Mouse (Mus musculus) liver, embryonic 16.5 days (tissue): ENCODE measurements at regions not wholly inside any gene's neighbourhood (a gene's known extent, or its start where the extent isn't known, plus 50 kb on each side); places are given as distances from the start of the nearest gene placed in this dataset.

Experiments used
- ATAC-seq: fragments of 200-750 bp; cut with Nextera tagmentation; 2 replicates; pipeline ENCODE4 v1.8.0; 2017; ENCODE audit warnings: low read depth, mild to moderate bottlenecking, moderate number of reproducible peaks, moderate library complexity
- H3K27ac ChIP-seq: fragments of 300-500 bp; sonication (generic); 2 replicates; pipeline ENCODE4 v1.5.1; 2014; ENCODE audit warnings: mild to moderate bottlenecking, low read length
- H3K27me3 ChIP-seq: fragments of 300-500 bp; sonication (generic); 2 replicates; pipeline ENCODE4 v1.6.1; 2014; ENCODE audit warnings: low read depth, low read length, mixed read lengths; ENCODE audit not compliant: control insufficient read depth, insufficient read depth
- H3K36me3 ChIP-seq: fragments of 300-500 bp; sonication (generic); 2 replicates; pipeline ENCODE4 v1.6.1; 2014; ENCODE audit warnings: mild to moderate bottlenecking; ENCODE audit not compliant: control insufficient read depth, insufficient read depth
- H3K4me1 ChIP-seq: fragments of 300-500 bp; sonication (generic); 2 replicates; pipeline ENCODE4 v1.6.1; 2014; ENCODE audit warnings: low read depth, low read length, mixed read lengths; ENCODE audit not compliant: control insufficient read depth
- H3K4me2 ChIP-seq: fragments of 300-500 bp; sonication (generic); 2 replicates; pipeline ENCODE4 v1.6.1; 2014; ENCODE audit warnings: low read depth, low read length, mixed read lengths
- H3K4me3 ChIP-seq: fragments of 300-500 bp; sonication (generic); 2 replicates; pipeline ENCODE4 v1.5.1; 2014; ENCODE audit warnings: low read depth, mild to moderate bottlenecking, low read length
- H3K9ac ChIP-seq: fragments of 300-500 bp; sonication (generic); 2 replicates; pipeline ENCODE4 v1.6.1; 2014; ENCODE audit warnings: low read depth, low read length
- H3K9me3 ChIP-seq: fragments of 300-500 bp; sonication (generic); replicated peaks from 2 replicates; pipeline ENCODE4 v1.6.1; 2016; ENCODE audit warnings: low read length; ENCODE audit not compliant: control insufficient read depth
- WGBS: fragments of 180-500 bp; shearing (Covaris S2); extraction: QIAGEN DNeasy Blood & Tissue Kit; methylation state at CpG from one replicate; pipeline ENCODE4 v1.1.7; 2014; ENCODE audit not compliant: insufficient replicate concordance; 5-methylcytosine and 5-hydroxymethylcytosine counted together

DNA sequence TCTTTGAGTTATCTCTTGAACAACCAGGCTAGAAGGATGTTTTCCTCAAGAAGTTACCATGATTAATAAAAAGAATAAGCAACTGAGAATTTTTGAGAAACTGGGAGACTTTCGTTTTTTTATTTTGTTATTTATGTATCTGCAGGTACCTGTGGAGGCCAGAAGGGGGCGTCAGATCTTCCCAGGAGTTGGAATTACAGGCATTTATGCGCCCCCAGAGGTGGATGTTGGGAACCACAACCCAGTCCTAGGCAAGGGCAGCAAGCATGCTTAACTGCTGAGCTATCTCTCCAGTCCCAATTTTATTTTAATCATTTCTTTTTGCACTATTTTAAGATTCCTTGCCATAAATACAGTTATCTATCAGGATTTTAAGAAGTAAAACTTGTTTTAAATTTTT lies 140.0 kb upstream of the Lmcd1 start:
- Histone ChIP-seq H3K9me3 (no peaks in the 10 kb centered on the region), H3K36me3 (no peaks in the 10 kb centered on the region), H3K4me2 (no peak overlapping the region), H3K4me3 (no peak overlapping the region), H3K4me1 (no peaks in the 10 kb centered on the region), H3K27me3 (no peaks in the 10 kb centered on the region), H3K27ac (no peak overlapping the region), H3K9ac (no peak overlapping the region)
- WGBS: 15% methylated on average over 3 of the region's 3 CpGs
- no peak for ATAC-seq

DNA sequence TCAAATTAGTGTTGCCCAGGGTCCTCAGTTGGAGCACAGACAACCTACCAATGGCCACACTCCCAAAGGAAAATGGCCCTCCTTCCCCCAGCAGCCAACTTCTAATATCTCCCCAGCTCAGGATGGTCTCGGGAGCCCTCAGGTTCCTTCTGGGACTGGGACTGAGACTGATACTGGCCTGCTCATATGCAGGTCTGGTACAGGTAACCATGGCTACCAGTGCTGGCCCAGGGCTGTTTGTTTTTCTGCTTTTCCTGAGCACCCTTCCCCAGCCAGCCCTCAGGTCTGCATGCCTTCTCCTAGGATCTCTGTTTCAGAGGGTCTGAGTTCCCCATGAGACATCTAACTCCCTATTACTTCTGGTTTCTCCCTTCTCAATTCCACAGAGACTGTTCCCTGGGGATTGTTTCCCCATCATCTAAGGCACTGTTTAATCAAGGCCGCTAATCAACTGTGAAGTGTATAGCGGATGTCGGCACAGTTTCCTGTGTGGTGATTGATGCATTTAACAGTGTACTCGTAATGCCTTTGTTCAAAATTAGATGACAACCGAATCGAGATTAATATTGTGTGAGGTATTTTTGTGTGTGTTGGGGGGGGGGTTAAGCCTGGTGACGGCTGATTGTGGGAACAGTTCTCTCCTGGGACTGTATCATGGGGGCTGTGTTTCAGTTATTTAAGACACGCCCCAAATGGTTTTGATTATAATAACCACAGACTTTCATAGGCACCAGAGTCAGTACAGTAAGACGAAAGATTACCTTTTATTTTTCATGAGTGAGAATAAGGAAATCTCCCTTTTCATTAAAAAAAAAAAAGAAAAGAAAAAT lies 120.8 kb upstream of the Lmcd1 start:
- Histone ChIP-seq H3K4me1 (no peaks in the 10 kb centered on the region), H3K36me3 (no peaks in the 10 kb centered on the region), H3K4me2 (no peak overlapping the region), H3K27ac (no peak overlapping the region), H3K4me3 (no peak overlapping the region), H3K9me3 (no peaks in the 10 kb centered on the region), H3K9ac (no peak overlapping the region), H3K27me3 (no peaks in the 10 kb centered on the region)
- no peak for ATAC-seq
- 57% methylated on average over 10 of the region's 10 CpGs for WGBS

- Histone ChIP-seq H3K4me2 (no peak overlapping the region), H3K36me3 (no peaks in the 10 kb centered on the region), H3K4me3 (no peak overlapping the region), H3K27ac (no peak overlapping the region), H3K9ac (no peak overlapping the region), H3K4me1 (no peaks in the 10 kb centered on the region), H3K9me3 (no peaks in the 10 kb centered on the region), H3K27me3 (no peaks in the 10 kb centered on the region)
- WGBS: 61% methylated on average over 3 of the region's 3 CpGs
- no peak for ATAC-seq
Measured at GRCm38 (mm10) chr6:112167487-112167886, 106.1 kb upstream of the Lmcd1 start.

GRCm38 (mm10) chr6:112176344-112176743 lies 97.2 kb upstream of the Lmcd1 start:
- 37% methylated on average over 2 of the region's 2 CpGs for WGBS
- Histone ChIP-seq H3K9ac (no peak overlapping the region), H3K4me1 (no peaks in the 10 kb centered on the region), H3K36me3 (no peaks in the 10 kb centered on the region), H3K27ac (no peak overlapping the region), H3K27me3 (no peaks in the 10 kb centered on the region), H3K9me3 (no peaks in the 10 kb centered on the region), H3K4me3 (no peak overlapping the region), H3K4me2 (no peak overlapping the region)
- no peak for ATAC-seq

DNA sequence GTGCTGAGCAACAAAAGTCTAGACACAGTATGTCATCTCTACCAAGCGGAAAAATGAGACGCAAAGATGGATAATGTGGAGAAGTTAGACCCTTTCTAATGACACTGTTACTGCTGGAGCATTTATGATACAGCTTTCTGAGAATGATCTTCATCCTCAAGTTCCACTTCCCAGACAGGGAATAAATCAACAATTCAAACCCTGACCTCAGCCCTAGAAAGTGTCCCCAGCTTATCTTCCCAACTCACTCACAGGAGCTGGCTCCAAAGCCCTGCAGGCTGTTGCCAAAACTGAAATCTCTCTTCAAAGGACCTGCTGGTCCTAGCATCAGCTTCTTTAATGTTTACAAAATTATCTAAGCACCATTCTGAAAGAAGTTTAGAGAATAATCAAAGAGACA lies 85.9 kb upstream of the Lmcd1 start:
- ATAC-seq: no peak
- Histone ChIP-seq H3K4me1 (no peaks in the 10 kb centered on the region), H3K4me2 (no peak overlapping the region), H3K9ac (no peak overlapping the region), H3K4me3 (no peak overlapping the region), H3K36me3 (no peaks in the 10 kb centered on the region), H3K27me3 (no peaks in the 10 kb centered on the region), H3K27ac (no peak overlapping the region), H3K9me3 (no peaks in the 10 kb centered on the region)
- 82% methylated on average over 2 of the region's 2 CpGs for WGBS

- H3K9ac ChIP-seq: no peak overlapping the region
- no peaks in the 10 kb centered on the region for H3K4me1 ChIP-seq
- H3K36me3 ChIP-seq: no peaks in the 10 kb centered on the region
- ATAC-seq: no peak
- H3K4me2 ChIP-seq: no peak overlapping the region
- H3K27me3 ChIP-seq: no peaks in the 10 kb centered on the region
- H3K27ac ChIP-seq: no peak overlapping the region
- no peak overlapping the region for H3K4me3 ChIP-seq
- H3K9me3 ChIP-seq: no peaks in the 10 kb centered on the region
- WGBS: 32% methylated on average over 6 of the region's 6 CpGs
Measured at GRCm38 (mm10) chr6:112191032-112191431, 82.5 kb upstream of the Lmcd1 start.

DNA sequence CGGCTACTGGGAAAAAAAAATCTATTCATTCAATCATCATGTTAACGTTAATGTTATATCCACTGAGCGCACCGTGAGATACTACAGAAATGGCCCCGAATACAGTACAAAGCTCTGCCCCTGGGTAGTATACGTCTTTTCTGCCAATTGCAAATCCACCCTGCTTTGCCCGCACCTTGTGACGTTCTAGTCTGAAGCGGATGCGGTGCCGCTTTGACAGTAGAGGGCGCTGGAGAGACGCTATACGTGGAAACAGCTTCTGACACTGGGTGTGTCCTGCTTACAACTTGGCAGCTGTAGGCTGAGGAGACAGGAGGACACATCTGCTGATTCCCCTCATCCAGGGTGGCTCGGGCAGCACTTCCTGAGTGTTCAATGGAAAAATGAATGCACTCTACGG lies 76.1 kb upstream of the Lmcd1 start:
- H3K9ac ChIP-seq: no peak overlapping the region
- 10% methylated on average over 16 of the region's 16 CpGs for WGBS
- H3K4me2 ChIP-seq: no peak overlapping the region
- H3K27me3 ChIP-seq: no peaks in the 10 kb centered on the region
- H3K36me3 ChIP-seq: no peaks in the 10 kb centered on the region
- H3K4me1 ChIP-seq: no peaks in the 10 kb centered on the region
- H3K27ac ChIP-seq: no peak overlapping the region
- no peak for ATAC-seq
- no peak overlapping the region for H3K4me3 ChIP-seq
- H3K9me3 ChIP-seq: no peaks in the 10 kb centered on the region

DNA sequence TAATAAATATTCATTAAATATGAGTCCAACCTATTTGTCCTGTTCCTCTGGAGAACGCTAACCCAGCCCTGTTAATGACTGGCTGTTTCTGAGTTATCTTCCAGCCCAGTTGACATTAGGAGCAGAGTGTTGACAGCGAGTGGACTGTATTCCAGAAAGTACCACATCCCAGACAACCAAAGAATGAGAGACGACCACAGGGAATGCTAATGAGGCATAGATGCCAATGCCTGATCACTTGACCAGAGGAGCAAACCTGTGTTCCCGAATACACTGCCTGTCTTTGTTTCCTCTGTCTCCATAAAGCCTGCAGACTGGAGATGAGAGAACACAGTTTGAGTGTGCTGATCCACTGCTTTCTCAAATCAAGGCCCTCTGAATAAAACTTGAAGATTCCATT lies 74.3 kb upstream of the Lmcd1 start:
- Histone ChIP-seq H3K9me3 (no peaks in the 10 kb centered on the region), H3K4me1 (no peaks in the 10 kb centered on the region), H3K4me3 (no peak overlapping the region), H3K36me3 (no peaks in the 10 kb centered on the region), H3K4me2 (no peak overlapping the region), H3K9ac (no peak overlapping the region), H3K27me3 (no peaks in the 10 kb centered on the region), H3K27ac (no peak overlapping the region)
- no peak for ATAC-seq
- 54% methylated on average over 4 of the region's 4 CpGs for WGBS

- Histone ChIP-seq H3K27me3 (no peaks in the 10 kb centered on the region), H3K4me3 (no peak overlapping the region), H3K9me3 (no peaks in the 10 kb centered on the region), H3K4me2 (no peak overlapping the region), H3K4me1 (no peaks in the 10 kb centered on the region), H3K36me3 (no peaks in the 10 kb centered on the region), H3K27ac (no peak overlapping the region), H3K9ac (no peak overlapping the region)
- 33% methylated on average over 4 of the region's 4 CpGs for WGBS
- no peak for ATAC-seq
Measured at GRCm38 (mm10) chr6:112202120-112202519, 71.4 kb upstream of the Lmcd1 start.
